Mouse (Mus musculus) intestine, embryonic 16.5 days (tissue): ENCODE measurements at regions not wholly inside any gene's neighbourhood (a gene's known extent, or its start where the extent isn't known, plus 50 kb on each side); places are given as distances from the start of the nearest gene placed in this dataset.

ENCODE experiments used
- ATAC-seq: fragments of 200-750 bp; cut with Nextera tagmentation; 2 replicates; pipeline ENCODE4 v1.8.0; 2017; ENCODE audit warnings: moderate TSS enrichment, moderate library complexity
- H3K27ac ChIP-seq: fragments of 300-500 bp; sonication (generic); 2 replicates; pipeline ENCODE4 v1.5.1; 2014; ENCODE audit warnings: mild to moderate bottlenecking, low read length
- H3K27me3 ChIP-seq: fragments of 300-500 bp; sonication (generic); replicated peaks from 2 replicates; pipeline ENCODE4 v1.6.1; 2014; ENCODE audit warnings: low read length, control low read depth, mixed read lengths; ENCODE audit not compliant: control insufficient read depth, insufficient read depth
- H3K36me3 ChIP-seq: fragments of 300-500 bp; sonication (generic); 2 replicates; pipeline ENCODE4 v1.6.1; 2014; ENCODE audit warnings: low read length, control low read depth; ENCODE audit not compliant: control insufficient read depth, insufficient read depth
- H3K4me1 ChIP-seq: fragments of 300-500 bp; sonication (generic); 2 replicates; pipeline ENCODE4 v1.6.1; 2014; ENCODE audit warnings: low read length, control low read depth, mixed read lengths; ENCODE audit not compliant: control insufficient read depth, insufficient read depth
- H3K4me2 ChIP-seq: fragments of 300-500 bp; sonication (generic); 2 replicates; pipeline ENCODE4 v1.6.1; 2014; ENCODE audit warnings: low read depth, low read length, control low read depth
- H3K4me3 ChIP-seq: fragments of 300-500 bp; sonication (generic); 2 replicates; pipeline ENCODE4 v1.5.1; 2014; ENCODE audit warnings: mild to moderate bottlenecking, low read length
- H3K9ac ChIP-seq: fragments of 300-500 bp; sonication (generic); 2 replicates; pipeline ENCODE4 v1.6.1; 2014; ENCODE audit warnings: low read depth, low read length
- H3K9me3 ChIP-seq: fragments of 300-500 bp; sonication (generic); 2 replicates; pipeline ENCODE4 v1.6.1; 2016; ENCODE audit warnings: low read length, control low read depth; ENCODE audit not compliant: control insufficient read depth
- WGBS: fragments of 180-500 bp; shearing (Covaris S2); extraction: QIAGEN DNeasy Blood & Tissue Kit; methylation state at CpG from one replicate; pipeline ENCODE4 v1.1.7; 2014; 5-methylcytosine and 5-hydroxymethylcytosine counted together

- H3K4me1 ChIP-seq = no peaks in the 10 kb centered on the region
- no peak overlapping the region for H3K27ac ChIP-seq
- no peak overlapping the region for H3K4me3 ChIP-seq
- no peaks in the 10 kb centered on the region for H3K9me3 ChIP-seq
- 84% methylated on average over 3 of the region's 3 CpGs for WGBS
- H3K27me3 ChIP-seq = no peaks in the 10 kb centered on the region
- no peak for ATAC-seq
- H3K36me3 ChIP-seq = no peaks in the 10 kb centered on the region
- no peak overlapping the region for H3K4me2 ChIP-seq
- H3K9ac ChIP-seq = no peak overlapping the region
Observed at GRCm38 (mm10) chr11:90110170-90110569, 77.3 kb upstream of the Gm45716 start.

DNA sequence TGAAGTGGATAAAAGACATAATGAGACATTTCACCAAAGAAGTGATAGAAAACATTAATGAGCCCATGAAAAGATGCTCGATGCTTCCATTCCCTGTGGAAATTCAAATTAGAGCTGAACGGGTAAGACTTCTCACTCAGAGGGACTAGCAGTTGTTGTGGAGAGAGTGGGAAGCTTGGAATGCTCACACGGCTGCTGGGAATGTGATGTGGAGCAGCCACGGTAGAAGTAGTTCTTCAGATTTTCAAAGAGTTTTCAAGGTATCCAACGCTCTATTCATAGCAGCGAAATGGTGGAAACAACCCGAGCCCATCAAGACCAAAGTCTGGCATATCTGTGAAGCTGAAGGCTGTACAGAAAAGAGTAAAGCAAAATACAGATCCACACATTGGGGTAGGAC lies 75.3 kb upstream of the Gm45716 start:
- H3K9me3 ChIP-seq = no peaks in the 10 kb centered on the region
- no peak overlapping the region for H3K4me2 ChIP-seq
- H3K4me3 ChIP-seq = no peak overlapping the region
- H3K9ac ChIP-seq = no peak overlapping the region
- H3K4me1 ChIP-seq = no peaks in the 10 kb centered on the region
- no peak for ATAC-seq
- no peaks in the 10 kb centered on the region for H3K27me3 ChIP-seq
- 88% methylated on average over 7 of the region's 7 CpGs for WGBS
- H3K27ac ChIP-seq = no peak overlapping the region
- no peaks in the 10 kb centered on the region for H3K36me3 ChIP-seq

DNA sequence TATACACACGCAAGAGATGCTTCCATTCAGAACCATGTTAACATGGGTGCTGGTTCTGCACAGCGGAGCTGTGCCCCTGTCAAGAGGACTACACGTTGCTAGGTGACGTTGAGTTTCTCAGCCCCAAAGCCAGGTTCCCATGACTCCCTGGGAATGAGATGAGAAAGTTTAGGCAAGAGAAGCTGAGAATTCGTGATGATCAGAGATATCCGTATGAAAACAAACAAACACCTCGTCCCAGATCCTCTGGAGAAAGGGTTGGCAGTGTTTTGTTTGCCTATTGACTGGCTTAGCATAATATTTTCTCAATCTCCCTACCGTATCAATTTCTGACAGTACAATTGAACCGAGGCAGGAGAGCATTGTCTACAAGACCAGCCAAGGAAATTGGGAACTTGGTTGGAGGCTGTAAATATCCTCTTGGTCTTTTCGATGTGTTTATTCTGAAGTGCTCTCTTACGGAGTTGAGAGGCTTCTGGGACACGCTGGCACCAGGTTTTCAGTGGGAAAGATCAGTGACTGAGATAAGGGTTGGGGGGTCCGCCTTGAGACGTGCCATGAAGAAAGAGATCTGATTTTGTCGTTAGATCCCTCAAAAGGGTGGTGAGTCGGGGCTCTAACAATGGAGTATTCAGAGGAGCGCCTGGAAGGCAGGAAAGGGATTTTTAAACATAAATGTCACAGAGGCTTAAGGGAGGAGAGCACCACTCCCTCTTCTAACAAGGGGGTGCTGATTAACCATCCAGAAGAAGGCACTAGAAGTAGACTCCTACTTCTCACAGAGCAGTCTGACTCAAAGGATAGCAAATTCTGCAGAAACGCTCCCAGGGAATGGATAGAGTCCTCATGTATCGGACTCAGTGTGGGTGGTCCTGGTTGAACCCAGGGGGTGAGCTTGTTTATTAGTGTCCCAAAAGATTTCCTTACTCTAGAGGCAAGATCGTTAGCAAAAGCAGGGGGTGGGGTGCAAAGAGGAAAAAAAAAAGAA lies 70.5 kb upstream of the Gm45716 start:
- peak overlapping the region; percentile 73 for H3K27ac ChIP-seq
- H3K9ac ChIP-seq = no peak overlapping the region
- no peaks in the 10 kb centered on the region for H3K27me3 ChIP-seq
- no peaks in the 10 kb centered on the region for H3K36me3 ChIP-seq
- H3K4me1 ChIP-seq = peaks cover 3% of the 10 kb centered on the region; the same call in 1 of the 2 replicates
- peak; percentile 70 for ATAC-seq
- H3K9me3 ChIP-seq = no peaks in the 10 kb centered on the region
- H3K4me3 ChIP-seq = no peak overlapping the region
- WGBS = 35% methylated on average over 20 of the region's 20 CpGs
- H3K4me2 ChIP-seq = no peak overlapping the region

DNA sequence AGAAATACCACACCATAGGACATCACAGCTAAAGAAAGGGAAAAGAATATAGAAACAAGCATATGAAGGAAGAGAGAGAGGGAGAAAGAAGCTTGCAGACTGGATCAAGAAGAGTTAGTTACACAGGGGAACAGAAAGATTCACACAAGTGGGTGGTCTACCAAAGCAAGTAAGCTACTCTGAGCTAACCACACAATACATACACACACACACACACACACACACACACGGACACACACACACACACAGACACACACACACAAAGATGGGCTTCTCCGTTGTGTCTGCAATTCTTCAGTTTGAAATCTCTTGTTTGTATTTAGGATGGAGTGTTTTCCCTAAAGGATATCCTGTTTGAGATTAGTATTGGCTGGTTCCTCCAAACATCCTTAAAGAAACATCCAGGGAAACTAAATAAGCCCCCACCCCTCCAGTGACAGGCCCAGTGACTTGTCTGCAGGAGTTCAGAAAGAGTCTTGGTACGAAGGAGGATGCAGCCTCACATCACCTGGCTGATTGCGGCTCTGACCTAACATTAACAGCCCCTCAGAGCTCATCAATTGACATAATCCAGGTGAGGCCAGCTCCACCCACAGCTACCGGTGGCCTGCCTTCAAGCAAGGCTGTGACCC lies 69.7 kb upstream of the Gm45716 start:
- H3K9me3 ChIP-seq = no peaks in the 10 kb centered on the region
- peak; percentile 49 for ATAC-seq

DNA sequence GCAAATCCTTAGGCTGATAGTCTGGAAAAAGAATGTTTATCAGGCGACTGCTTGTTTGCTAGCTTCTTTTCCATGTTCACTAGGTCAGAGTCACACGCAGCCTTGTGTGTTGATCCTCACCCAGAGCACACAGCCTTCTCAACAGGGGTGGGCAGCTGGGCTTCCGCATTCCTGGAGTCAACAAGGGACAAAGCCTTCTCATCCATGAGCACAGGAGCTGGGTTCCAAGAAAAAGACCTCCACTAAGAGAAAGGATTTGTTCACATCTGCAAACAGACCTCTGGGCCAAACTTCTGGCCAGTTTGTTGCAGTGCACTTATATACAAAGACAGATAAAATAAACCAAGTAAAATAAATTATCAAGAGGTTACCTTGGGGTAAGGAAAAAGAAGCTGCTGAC lies 65.6 kb upstream of the Gm45716 start:
- no peaks in the 10 kb centered on the region for H3K27me3 ChIP-seq
- no peak overlapping the region for H3K9ac ChIP-seq
- H3K9me3 ChIP-seq = no peaks in the 10 kb centered on the region
- 31% methylated on average over 3 of the region's 3 CpGs for WGBS
- H3K4me2 ChIP-seq = no peak overlapping the region
- H3K36me3 ChIP-seq = no peaks in the 10 kb centered on the region
- ATAC-seq = peak; percentile 82
- peaks cover 3% of the 10 kb centered on the region; the same call in 1 of the 2 replicates for H3K4me1 ChIP-seq
- 0 out of 2 replicates have a peak overlapping the region, but pooled peaks have one; percentile 33 for H3K27ac ChIP-seq
- no peak overlapping the region for H3K4me3 ChIP-seq

More for the DNA sequence above, 69.7 kb upstream of the Gm45716 start:
- Histone ChIP-seq H3K4me1 (peaks cover 3% of the 10 kb centered on the region; the same call in 1 of the 2 replicates), H3K27ac (peak overlapping the region; percentile 73), H3K36me3 (no peaks in the 10 kb centered on the region), H3K4me2 (no peak overlapping the region), H3K4me3 (no peak overlapping the region), H3K27me3 (no peaks in the 10 kb centered on the region), H3K9ac (no peak overlapping the region)
- WGBS = 33% methylated on average over 5 of the region's 5 CpGs

GRCm38 (mm10) chr11:90122709-90123108 lies 64.8 kb upstream of the Gm45716 start:
- Histone ChIP-seq H3K9ac (no peak overlapping the region), H3K4me2 (no peak overlapping the region), H3K27me3 (no peaks in the 10 kb centered on the region), H3K4me1 (peaks cover 3% of the 10 kb centered on the region; the same call in 1 of the 2 replicates), H3K4me3 (no peak overlapping the region), H3K27ac (no peak overlapping the region), H3K9me3 (no peaks in the 10 kb centered on the region), H3K36me3 (no peaks in the 10 kb centered on the region)
- 59% methylated on average over 3 of the region's 3 CpGs for WGBS
- ATAC-seq = no peak

DNA sequence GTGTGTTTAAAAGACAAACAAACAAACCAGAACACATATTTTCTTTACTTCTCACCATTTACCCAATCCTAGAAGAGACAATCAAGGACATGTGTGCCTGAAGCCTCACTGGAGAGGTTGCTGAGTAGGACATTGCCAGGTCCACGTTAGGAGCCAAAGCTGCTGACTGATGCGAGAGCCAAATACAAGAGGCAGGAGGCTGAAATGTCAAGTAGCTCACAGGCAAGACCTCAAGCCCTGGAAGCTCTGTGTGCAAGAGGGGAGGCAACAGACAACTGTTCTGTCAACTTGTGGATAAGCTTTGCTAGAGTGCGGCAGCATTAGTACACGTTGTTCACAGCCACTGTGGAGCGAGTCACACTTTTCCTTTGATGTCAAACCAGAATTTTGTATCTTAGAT lies 63.6 kb upstream of the Gm45716 start:
- no peak overlapping the region for H3K27ac ChIP-seq
- no peak overlapping the region for H3K9ac ChIP-seq
- 89% methylated on average over 5 of the region's 5 CpGs for WGBS
- no peak overlapping the region for H3K4me2 ChIP-seq
- no peaks in the 10 kb centered on the region for H3K9me3 ChIP-seq
- H3K27me3 ChIP-seq = no peaks in the 10 kb centered on the region
- H3K36me3 ChIP-seq = no peaks in the 10 kb centered on the region
- peaks cover 3% of the 10 kb centered on the region; the same call in 1 of the 2 replicates for H3K4me1 ChIP-seq
- ATAC-seq = no peak
- H3K4me3 ChIP-seq = no peak overlapping the region

- Histone ChIP-seq H3K27ac (no peak overlapping the region), H3K36me3 (no peaks in the 10 kb centered on the region), H3K9me3 (no peaks in the 10 kb centered on the region), H3K4me1 (peaks cover 7% of the 10 kb centered on the region), H3K27me3 (no peaks in the 10 kb centered on the region), H3K4me2 (no peak overlapping the region), H3K4me3 (no peak overlapping the region), H3K9ac (no peak overlapping the region)
- ATAC-seq = no peak
- 60% methylated on average over 4 of the region's 4 CpGs for WGBS
Observed at GRCm38 (mm10) chr11:90126289-90126688, 61.2 kb upstream of the Gm45716 start.

DNA sequence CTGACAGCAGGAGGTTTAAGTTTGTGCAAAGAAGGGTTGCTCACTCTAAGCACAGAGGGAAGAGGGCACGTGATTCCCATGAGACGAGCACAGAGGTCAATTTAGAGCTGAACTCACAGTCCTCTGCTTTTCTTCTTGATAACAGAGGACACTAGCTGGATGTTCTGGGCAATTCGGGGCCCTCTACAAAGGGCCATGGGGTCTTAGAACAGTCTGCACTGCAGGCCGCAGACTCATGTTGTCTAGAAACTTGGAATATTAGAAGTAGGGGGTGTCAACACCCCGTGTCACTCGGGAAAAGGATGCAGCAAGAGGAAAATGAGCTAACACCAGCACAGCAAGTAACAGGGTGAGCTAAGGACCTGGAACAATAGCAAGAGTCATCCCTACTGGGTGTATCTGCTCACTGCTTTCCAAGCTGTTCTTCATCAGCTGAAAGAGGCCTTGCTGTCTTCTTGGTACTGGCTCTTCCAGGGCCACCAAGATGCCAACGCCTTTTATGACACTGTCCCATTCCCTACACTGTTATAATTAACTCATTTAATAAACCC lies 58.5 kb upstream of the Gm45716 start:
- Histone ChIP-seq H3K4me2 (no peak overlapping the region), H3K4me1 (peaks cover 7% of the 10 kb centered on the region), H3K27ac (no peak overlapping the region), H3K9me3 (no peaks in the 10 kb centered on the region), H3K36me3 (no peaks in the 10 kb centered on the region), H3K9ac (no peak overlapping the region), H3K4me3 (no peak overlapping the region), H3K27me3 (no peaks in the 10 kb centered on the region)
- WGBS = 70% methylated on average over 7 of the region's 7 CpGs
- ATAC-seq = no peak
